Mouse (Mus musculus) testis, postnatal 14 days (tissue): ENCODE measurements at regions not wholly inside any gene's neighbourhood (a gene's known extent, or its start where the extent isn't known, plus 50 kb on each side); places are given as distances from the start of the nearest gene placed in this dataset.

Source experiments
- DNase-seq: peaks from one replicate; pipeline ENCODE4 v3.0.0; 2021; ENCODE audit warnings: low spot score

GRCm38 (mm10) chr17:87202958-87203720, 62.6 kb downstream of the Mcfd2 start:
- no peak for DNase-seq

- DNase-seq = peak; percentile 78
Measured at GRCm38 (mm10) chr17:87202490-87202889, 63.2 kb downstream of the Mcfd2 start.

- peak; percentile 74 for DNase-seq
Measured at GRCm38 (mm10) chr17:87200721-87201242, 65.0 kb downstream of the Mcfd2 start.

- DNase-seq = no peak
Measured at GRCm38 (mm10) chr17:87200134-87200533, 65.6 kb downstream of the Mcfd2 start.

- DNase-seq = no peak
Measured at GRCm38 (mm10) chr17:87199134-87199533, 66.6 kb downstream of the Mcfd2 start.

- no peak for DNase-seq
Measured at GRCm38 (mm10) chr17:87197434-87197833, 68.3 kb downstream of the Mcfd2 start.

GRCm38 (mm10) chr17:87194639-87195038, 71.1 kb downstream of the Mcfd2 start:
- DNase-seq = no peak

- no peak for DNase-seq
Measured at GRCm38 (mm10) chr17:87193482-87193881, 72.3 kb downstream of the Mcfd2 start.

- no peak for DNase-seq
Measured at GRCm38 (mm10) chr17:87189670-87190069, 76.1 kb downstream of the Mcfd2 start.
